Mouse (Mus musculus) heart, embryonic 14.5 days (tissue): ENCODE results near the gene Ifit1bl1. TPM values are rescaled to one million over a fixed set of nuclear protein-coding genes. Genes with fewer than 3 reads are reported as not detected.
A peak's percentile ranks its signal among the peaks of the same experiment; 100 is the strongest.

Source experiments
- ATAC-seq: fragments of 200-750 bp; cut with Nextera tagmentation; 2 replicates; pipeline ENCODE4 v1.8.0; 2017; ENCODE audit warnings: low read depth, moderate TSS enrichment; ENCODE audit not compliant: insufficient number of reproducible peaks, insufficient read depth, low FRiP score
- H3K27ac ChIP-seq, 2 experiments: fragments of 200-500 bp in 1 of 2; fragments of 300-500 bp in 1 of 2; sonication (generic) in 1 of 2; replicated peaks in 1 of 2; 2 replicates each; pipeline ENCODE4 v1.5.1; 2012 to 2014; ENCODE audit warnings: low read depth in 2 of 2, low read length in 2 of 2, control low read depth in 1 of 2, mild to moderate bottlenecking in 1 of 2, mixed read lengths in 1 of 2; ENCODE audit not compliant: control insufficient read depth in 1 of 2, insufficient read depth in 1 of 2
- H3K27me3 ChIP-seq: fragments of 300-500 bp; sonication (generic); 2 replicates; pipeline ENCODE4 v1.6.1; 2014; ENCODE audit warnings: mild to moderate bottlenecking, low read length, control low read depth; ENCODE audit not compliant: control insufficient read depth, insufficient read depth
- H3K36me3 ChIP-seq: fragments of 300-500 bp; sonication (generic); 2 replicates; pipeline ENCODE4 v1.6.1; 2014; ENCODE audit warnings: mild to moderate bottlenecking, control low read depth, low read length, mixed read lengths; ENCODE audit not compliant: control insufficient read depth, insufficient read depth
- H3K4me1 ChIP-seq, 2 experiments: fragments of 200-500 bp in 1 of 2; fragments of 300-500 bp in 1 of 2; sonication (generic) in 1 of 2; 2 replicates each; pipeline ENCODE4 v1.6.1; 2012 to 2014; ENCODE audit warnings: low read length in 2 of 2, control low read depth in 1 of 2, mixed read lengths in 1 of 2; ENCODE audit not compliant: control insufficient read depth in 2 of 2, insufficient read depth in 2 of 2
- H3K4me2 ChIP-seq: fragments of 300-500 bp; sonication (generic); 2 replicates; pipeline ENCODE4 v1.6.1; 2014; ENCODE audit warnings: mild to moderate bottlenecking, low read length
- H3K4me3 ChIP-seq, 2 experiments: fragments of 200-500 bp in 1 of 2; fragments of 300-500 bp in 1 of 2; sonication (generic) in 1 of 2; 2 replicates each; pipeline ENCODE4 v1.5.1; 2012 to 2014; ENCODE audit warnings: low read length in 2 of 2, mild to moderate bottlenecking in 2 of 2, control low read depth in 1 of 2, low read depth in 1 of 2, moderate library complexity in 1 of 2; ENCODE audit not compliant: control insufficient read depth in 1 of 2, insufficient read depth in 1 of 2
- H3K9ac ChIP-seq: fragments of 300-500 bp; sonication (generic); 2 replicates; pipeline ENCODE4 v1.6.1; 2014; ENCODE audit warnings: mild to moderate bottlenecking, low read length
- H3K9me3 ChIP-seq: fragments of 300-500 bp; sonication (generic); 2 replicates; pipeline ENCODE4 v1.6.1; 2016; ENCODE audit warnings: low read length, control low read depth; ENCODE audit not compliant: control insufficient read depth
- WGBS: fragments of 180-500 bp; shearing (Covaris S2); extraction: QIAGEN DNeasy Blood & Tissue Kit; methylation state at CpG from one replicate; pipeline ENCODE4 v1.1.7; 2014; 5-methylcytosine and 5-hydroxymethylcytosine counted together
- polyA plus RNA-seq: library from polyadenylated mRNA; unstranded; fragments of >200 nt; fragmentation: Nextera tagmentation; extraction: Ambion mirVana; gene quantifications from 2 replicates; pipeline ENCODE4 v1.2.1, GENCODE M21; 2014

Ifit1bl1 gene
- polyA plus RNA-seq, 1 experiment from 2014 or later, result 2.3 TPM

- no peak for ATAC-seq
- Histone ChIP-seq H3K4me2 (no peak overlapping the region), H3K27me3 (no peaks in the 10 kb centered on the region), H3K4me3 (no peak overlapping the region), H3K36me3 (peaks cover 16% of the 10 kb centered on the region), H3K27ac (no peak overlapping the region), H3K4me1 (peaks cover 5 to 10% of the 10 kb centered on the region in 2 experiments; a peak in 2 of 4 replicates), H3K9ac (no peak overlapping the region), H3K9me3 (no peaks in the 10 kb centered on the region)
- 93% methylated on average over 1 of the region's 1 CpGs for WGBS
Observed at GRCm38 (mm10) chr19:34571080-34571479, 30.7 kb downstream of the Ifit1bl1 start.

- H3K36me3 ChIP-seq, result peaks cover 16% of the 10 kb centered on the region
- no peaks in the 10 kb centered on the region for H3K9me3 ChIP-seq
- H3K4me3 ChIP-seq, result no peak overlapping the region
- no peak for ATAC-seq
- 47% methylated on average over 4 of the region's 4 CpGs for WGBS
- no peaks in the 10 kb centered on the region for H3K27me3 ChIP-seq
- no peak overlapping the region for H3K4me2 ChIP-seq
- no peak overlapping the region for H3K27ac ChIP-seq
- H3K4me1 ChIP-seq, result peaks cover 5 to 10% of the 10 kb centered on the region in 2 experiments; a peak in 2 of 4 replicates
- H3K9ac ChIP-seq, result no peak overlapping the region
Observed at GRCm38 (mm10) chr19:34569896-34570476, 31.8 kb downstream of the Ifit1bl1 start.

GRCm38 (mm10) chr19:34568988-34569895 is 32.5 kb downstream of the Ifit1bl1 start:
- H3K9ac ChIP-seq, result no peak overlapping the region
- 75% methylated on average over 7 of the region's 7 CpGs for WGBS

GRCm38 (mm10) chr19:34566178-34566784 is 35.5 kb downstream of the Ifit1bl1 start:
- no peak overlapping the region for H3K27ac ChIP-seq
- ATAC-seq, result no peak
- no peaks in the 10 kb centered on the region for H3K36me3 ChIP-seq
- H3K4me3 ChIP-seq, result no peak overlapping the region
- H3K4me2 ChIP-seq, result no peak overlapping the region
- no peaks in the 10 kb centered on the region for H3K9me3 ChIP-seq
- WGBS, result 74% methylated on average over 1 of the region's 1 CpGs
- no peaks in the 10 kb centered on the region for H3K27me3 ChIP-seq
- no peak overlapping the region for H3K9ac ChIP-seq
- H3K4me1 ChIP-seq, result peaks cover 5 to 10% of the 10 kb centered on the region in 2 experiments; a peak in 2 of 4 replicates

More at GRCm38 (mm10) chr19:34568988-34569895, 32.5 kb downstream of the Ifit1bl1 start:
- Histone ChIP-seq H3K27ac (no peak overlapping the region), H3K36me3 (peaks cover 14% of the 10 kb centered on the region), H3K4me2 (no peak overlapping the region), H3K4me3 (no peak overlapping the region), H3K4me1 (peaks cover 5 to 10% of the 10 kb centered on the region in 2 experiments; a peak in 2 of 4 replicates), H3K9me3 (no peaks in the 10 kb centered on the region), H3K27me3 (no peaks in the 10 kb centered on the region)
- no peak for ATAC-seq

GRCm38 (mm10) chr19:34562556-34562955 is 39.2 kb downstream of the Ifit1bl1 start:
- no peaks in the 10 kb centered on the region for H3K27me3 ChIP-seq
- ATAC-seq, result no peak

GRCm38 (mm10) chr19:34556621-34557020 is 45.1 kb downstream of the Ifit1bl1 start:
- Histone ChIP-seq H3K4me1 (peaks cover 4 to 19% of the 10 kb centered on the region in 2 experiments; a peak in 3 of 4 replicates), H3K27ac (peak overlapping the region; percentile 6 to 46; a peak in 2 of 4 replicates), H3K27me3 (no peaks in the 10 kb centered on the region), H3K9ac (no peak overlapping the region), H3K4me3 (no peak overlapping the region), H3K36me3 (no peaks in the 10 kb centered on the region), H3K9me3 (0 out of 2 replicates have a peak, but pooled peaks cover 3% of the 10 kb centered on the region), H3K4me2 (no peak overlapping the region)
- 62% methylated on average over 3 of the region's 3 CpGs for WGBS
- no peak for ATAC-seq

More at GRCm38 (mm10) chr19:34562556-34562955, 39.2 kb downstream of the Ifit1bl1 start:
- H3K4me3 ChIP-seq, result no peak overlapping the region
- H3K9ac ChIP-seq, result no peak overlapping the region
- H3K4me2 ChIP-seq, result no peak overlapping the region
- H3K27ac ChIP-seq, result no peak overlapping the region
- H3K4me1 ChIP-seq, result no peaks in the 10 kb centered on the region; a peak in 1 of 4 replicates
- no peaks in the 10 kb centered on the region for H3K36me3 ChIP-seq
- no peaks in the 10 kb centered on the region for H3K9me3 ChIP-seq

- Histone ChIP-seq H3K27ac (no peak overlapping the region; a peak in 1 of 4 replicates), H3K4me3 (no peak overlapping the region), H3K4me2 (no peak overlapping the region), H3K9me3 (0 out of 2 replicates have a peak, but pooled peaks cover 3% of the 10 kb centered on the region), H3K36me3 (no peaks in the 10 kb centered on the region), H3K27me3 (no peaks in the 10 kb centered on the region), H3K4me1 (peaks cover 4 to 24% of the 10 kb centered on the region in 2 experiments; a peak in 3 of 4 replicates), H3K9ac (no peak overlapping the region)
- no peak for ATAC-seq
Observed at GRCm38 (mm10) chr19:34554061-34554460, 47.7 kb downstream of the Ifit1bl1 start.
